Mouse (Mus musculus): Measurements from ENCODE around the gene Gripap1. TPM values are rescaled to one million over a fixed set of nuclear protein-coding genes. Genes with fewer than 3 reads are reported as not detected.

Gene Gripap1
- total RNA-seq, 2 experiments from 2014 or later, result 105 to 108 TPM

- TF ChIP-seq CTCF (conservative IDR thresholded peaks at IDR 0.05), result no peak
- Histone ChIP-seq H3K4me3 (peak overlapping the region; percentile 73), H3K27ac (no peak overlapping the region)
- no peak for DNase-seq (ENCODE audit: low spot score in 2 of 2)
Measured at GRCm38 (mm10) chrX:7764657-7765280, 24.8 kb upstream of the Gripap1 start.

GRCm38 (mm10) chrX:7765281-7765670, 24.3 kb upstream of the Gripap1 start:
- DNase-seq (ENCODE audit: low spot score in 2 of 2), result no peak
- no peak for TF ChIP-seq CTCF (conservative IDR thresholded peaks at IDR 0.05)
- H3K27ac ChIP-seq, result 0 out of 2 replicates have a peak overlapping the region, but pooled peaks have one; percentile 46

GRCm38 (mm10) chrX:7765764-7766163, 23.8 kb upstream of the Gripap1 start:
- H3K27ac ChIP-seq, result 0 out of 2 replicates have a peak overlapping the region, but pooled peaks have one; percentile 46
- peak in 1 of 2 experiments; percentile 22 for DNase-seq (ENCODE audit: low spot score in 2 of 2)
- no peak for TF ChIP-seq CTCF (conservative IDR thresholded peaks at IDR 0.05)
- H3K4me3 ChIP-seq, result peak overlapping the region; percentile 43

More at GRCm38 (mm10) chrX:7765281-7765670, 24.3 kb upstream of the Gripap1 start:
- H3K4me3 ChIP-seq, result peak overlapping the region; percentile 43

- no peak overlapping the region for H3K4me3 ChIP-seq
- no peak overlapping the region for H3K27ac ChIP-seq
- DNase-seq (ENCODE audit: low spot score in 2 of 2), result no peak
- TF ChIP-seq CTCF (conservative IDR thresholded peaks at IDR 0.05), result no peak
Measured at GRCm38 (mm10) chrX:7769302-7770017, 20.1 kb upstream of the Gripap1 start.

- Histone ChIP-seq H3K4me3 (no peak overlapping the region), H3K27ac (no peak overlapping the region)
- TF ChIP-seq CTCF (conservative IDR thresholded peaks at IDR 0.05), result peak; percentile 72
- no peak for DNase-seq (ENCODE audit: low spot score in 2 of 2)
Measured at GRCm38 (mm10) chrX:7772766-7773165, 16.8 kb upstream of the Gripap1 start.

- no peak for TF ChIP-seq CTCF (conservative IDR thresholded peaks at IDR 0.05)
- Histone ChIP-seq H3K27ac (no peak overlapping the region), H3K4me3 (no peak overlapping the region)
- no peak for DNase-seq (ENCODE audit: low spot score in 2 of 2)
Measured at GRCm38 (mm10) chrX:7775501-7776205, 13.9 kb upstream of the Gripap1 start.

GRCm38 (mm10) chrX:7776329-7777082, 13.1 kb upstream of the Gripap1 start:
- peak; percentile 87 for TF ChIP-seq CTCF (conservative IDR thresholded peaks at IDR 0.05)
- no peak overlapping the region for H3K27ac ChIP-seq

GRCm38 (mm10) chrX:7778450-7779244, 10.9 kb upstream of the Gripap1 start:
- DNase-seq (ENCODE audit: low spot score in 2 of 2), result no peak
- no peak for TF ChIP-seq CTCF (conservative IDR thresholded peaks at IDR 0.05)
- Histone ChIP-seq H3K4me3 (no peak overlapping the region), H3K27ac (no peak overlapping the region)

More at GRCm38 (mm10) chrX:7776329-7777082, 13.1 kb upstream of the Gripap1 start:
- DNase-seq (ENCODE audit: low spot score in 2 of 2), result peak; percentile 35 to 62
- H3K4me3 ChIP-seq, result no peak overlapping the region

- TF ChIP-seq CTCF (conservative IDR thresholded peaks at IDR 0.05), result no peak
- Histone ChIP-seq H3K4me3 (no peak overlapping the region), H3K27ac (no peak overlapping the region)
- DNase-seq (ENCODE audit: low spot score in 2 of 2), result no peak
Measured at GRCm38 (mm10) chrX:7779294-7779693, 10.3 kb upstream of the Gripap1 start.

- no peak for DNase-seq (ENCODE audit: low spot score in 2 of 2)
- no peak overlapping the region for H3K4me3 ChIP-seq
- H3K27ac ChIP-seq, result no peak overlapping the region
- TF ChIP-seq CTCF (conservative IDR thresholded peaks at IDR 0.05), result no peak
Measured at GRCm38 (mm10) chrX:7782603-7783092, 6.9 kb upstream of the Gripap1 start.

- no peak for DNase-seq (ENCODE audit: low spot score in 2 of 2)
- no peak for TF ChIP-seq CTCF (conservative IDR thresholded peaks at IDR 0.05)
- peak overlapping the region; percentile 99 for H3K27ac ChIP-seq
- H3K4me3 ChIP-seq, result peak overlapping the region; percentile 74
Measured at GRCm38 (mm10) chrX:7790309-7790708, 744 bp downstream of the Gripap1 start.

- DNase-seq (ENCODE audit: low spot score in 2 of 2), result no peak
- Histone ChIP-seq H3K4me3 (no peak overlapping the region), H3K27ac (no peak overlapping the region)
- peak; percentile 71 for TF ChIP-seq CTCF (conservative IDR thresholded peaks at IDR 0.05)
Measured at GRCm38 (mm10) chrX:7793361-7793760, 3.8 kb downstream of the Gripap1 start.

All from layer of hippocampus, adult 2 months (tissue).